In the genomic region with DNA sequence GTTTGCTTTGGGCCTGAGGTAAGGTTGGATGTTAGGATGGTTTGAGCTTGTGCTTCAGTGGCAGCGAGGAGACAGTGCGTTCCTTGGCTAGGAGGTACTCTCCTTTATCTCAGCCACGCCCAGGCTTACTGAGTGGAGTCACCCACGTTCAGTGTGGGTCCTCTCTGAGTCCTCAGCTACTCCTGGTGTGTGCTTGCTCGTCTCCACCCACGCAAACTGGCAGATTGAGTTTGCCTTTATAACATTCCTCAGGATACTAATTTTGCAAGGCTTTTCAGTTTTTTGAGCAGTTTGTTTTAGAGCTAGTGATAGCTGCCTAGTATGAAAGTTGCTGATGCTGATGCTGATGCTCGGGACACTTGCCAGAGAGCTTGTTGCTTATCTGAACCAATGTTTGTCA, we compare ENCODE assay signal across 27 mouse cellular contexts. TPM values are rescaled to one million over a fixed set of nuclear protein-coding genes. Genes with fewer than 3 reads are reported as not detected.
A peak's percentile ranks its signal among the peaks of the same experiment; 100 is the strongest.
DNase-seq lines count a peak whose midpoint lies in the region; ATAC-seq and TF ChIP-seq lines count a peak whose summit lies in the region.
"Had no signal": no experiment of that assay in that cellular context is flagged by ENCODE, and none has a peak within 500 bp of the region (broad histone marks: within the 10 kb centered on the region; RNA-seq: fewer than 3 reads in every experiment).

No protein-coding gene starts in this region.

- no peak for TF ChIP-seq POLR2A in liver, adult 2 months (IDR thresholded peaks at IDR 0.05; ENCODE audit: extremely low read depth, insufficient read depth, low read length)

- no peaks in the 10 kb centered on the region for H3K9me3 ChIP-seq in liver, embryonic 12.5 days (replicated peaks)
- no peaks in the 10 kb centered on the region for H3K9me3 ChIP-seq in kidney, embryonic 16.5 days (ENCODE audit: low read length)
- H3K9me3 ChIP-seq: embryonic facial prominence, embryonic 12.5 days; forebrain, embryonic 13.5 days; heart, embryonic 13.5 days; hindbrain, embryonic 12.5 days; kidney, embryonic 15.5 days; midbrain, embryonic 10.5 days; neural tube, embryonic 13.5 days had no signal

- no peak overlapping the region for H3K27ac ChIP-seq in liver, adult 2 months (replicated peaks; ENCODE audit: insufficient read depth, low read depth, low read length)
- no peak overlapping the region for H3K27ac ChIP-seq in liver, embryonic 12.5 days
- no peak overlapping the region for H3K27ac ChIP-seq in kidney, embryonic 16.5 days (ENCODE audit: low read length)
- H3K27ac ChIP-seq: embryonic facial prominence, embryonic 12.5 days; forebrain, embryonic 13.5 days; heart, adult 2 months; heart, embryonic 13.5 days; hindbrain, embryonic 12.5 days; kidney, embryonic 15.5 days; midbrain, embryonic 10.5 days; neural tube, embryonic 13.5 days had no signal

- H3K9ac ChIP-seq in liver, adult 2 months (ENCODE audit: low read depth, low read length): no peak overlapping the region
- no peak overlapping the region for H3K9ac ChIP-seq in liver, embryonic 12.5 days
- H3K9ac ChIP-seq in kidney, embryonic 16.5 days (replicated peaks; ENCODE audit: low read length): no peak overlapping the region
- H3K9ac ChIP-seq: embryonic facial prominence, embryonic 12.5 days; forebrain, embryonic 13.5 days; heart, embryonic 13.5 days; hindbrain, embryonic 12.5 days; kidney, embryonic 15.5 days; neural tube, embryonic 13.5 days had no signal

- no peaks in the 10 kb centered on the region for H3K27me3 ChIP-seq in liver, adult 2 months (ENCODE audit: control insufficient read depth, insufficient read depth, low read length)
- no peaks in the 10 kb centered on the region for H3K27me3 ChIP-seq in liver, embryonic 12.5 days (replicated peaks)
- no peaks in the 10 kb centered on the region for H3K27me3 ChIP-seq in kidney, embryonic 16.5 days (ENCODE audit: insufficient read depth, low read length)
- H3K27me3 ChIP-seq: embryonic facial prominence, embryonic 12.5 days; forebrain, embryonic 13.5 days; heart, embryonic 13.5 days; hindbrain, embryonic 12.5 days; kidney, embryonic 15.5 days; neural tube, embryonic 13.5 days had no signal

- WGBS in liver, adult 2 months: 63% methylated on average over 7 of the region's 7 CpGs
- WGBS in liver, embryonic 12.5 days (ENCODE audit: insufficient replicate concordance): 63% methylated on average over 7 of the region's 7 CpGs
- WGBS in kidney, embryonic 16.5 days: 89% methylated on average over 7 of the region's 7 CpGs

- H3K36me3 ChIP-seq in liver, adult 2 months (ENCODE audit: control insufficient read depth, insufficient read depth, low read length): no peaks in the 10 kb centered on the region
- H3K36me3 ChIP-seq in liver, embryonic 12.5 days: peaks cover 65% of the 10 kb centered on the region
- H3K36me3 ChIP-seq in kidney, embryonic 16.5 days (ENCODE audit: insufficient read depth, low read length): peaks cover 25% of the 10 kb centered on the region
- H3K36me3 ChIP-seq: neural tube, embryonic 13.5 days had no signal

- no peaks in the 10 kb centered on the region for H3K4me1 ChIP-seq in liver, adult 2 months (ENCODE audit: control insufficient read depth, insufficient read depth, low read length)
- H3K4me1 ChIP-seq in liver, embryonic 12.5 days: peaks cover 21% of the 10 kb centered on the region
- peaks cover 7% of the 10 kb centered on the region for H3K4me1 ChIP-seq in kidney, embryonic 16.5 days (ENCODE audit: insufficient read depth, low read length)

- ATAC-seq in frontal cortex, adult (ENCODE audit: low TSS enrichment): peak; percentile 92
- ATAC-seq in liver, embryonic 12.5 days: no peak
- ATAC-seq in kidney, embryonic 16.5 days (ENCODE audit: low FRiP score, low TSS enrichment): no peak
- ATAC-seq: activated CD4-positive, CD25-positive, alpha-beta regulatory T cell, adult 4 months; forebrain, embryonic 13.5 days; midbrain, embryonic 16.5 days had no signal

- H3K79me2 ChIP-seq in liver, adult 2 months (ENCODE audit: control insufficient read depth, insufficient read depth, low read length): no peaks in the 10 kb centered on the region

- no peak for DNase-seq in frontal cortex, postnatal 10 days (ENCODE audit: low spot score in 2 of 2)
- DNase-seq in liver, adult 2 months (ENCODE audit: extremely low read depth, low read depth, low spot score): peak; percentile 17
- peak; percentile 14 to 42 for DNase-seq in left cerebral cortex, adult 9 months (ENCODE audit: low spot score in 2 of 2)
- peak; percentile 41 to 74 for DNase-seq in right cerebral cortex, postnatal 36 days (ENCODE audit: low spot score in 2 of 2)
- no peak for DNase-seq in thymus, postnatal 0 days (ENCODE audit: low spot score)
- DNase-seq: adrenal gland, adult 8-10 months; cerebellum, adult 18-20 months; gastrocnemius, postnatal 14 days; heart, adult 2 months; heart, postnatal 14 days; kidney, adult 11 months; layer of hippocampus, postnatal 36 days; lung, postnatal 10 days; thymus, postnatal 36 days had no signal

- H3K4me2 ChIP-seq in liver, embryonic 12.5 days: no peak overlapping the region
- H3K4me2 ChIP-seq in kidney, embryonic 16.5 days (replicated peaks; ENCODE audit: low read depth, low read length): no peak overlapping the region
- H3K4me2 ChIP-seq: embryonic facial prominence, embryonic 12.5 days; forebrain, embryonic 13.5 days; heart, embryonic 13.5 days; hindbrain, embryonic 12.5 days; kidney, embryonic 15.5 days; neural tube, embryonic 13.5 days had no signal

- no peak overlapping the region for H3K4me3 ChIP-seq in liver, adult 2 months (ENCODE audit: insufficient read depth, low read depth, low read length)
- H3K4me3 ChIP-seq in liver, embryonic 12.5 days: no peak overlapping the region
- H3K4me3 ChIP-seq in kidney, embryonic 16.5 days (ENCODE audit: low read length): no peak overlapping the region
- H3K4me3 ChIP-seq: embryonic facial prominence, embryonic 12.5 days; forebrain, embryonic 13.5 days; heart, adult 2 months; heart, embryonic 13.5 days; hindbrain, embryonic 12.5 days; kidney, embryonic 15.5 days; midbrain, embryonic 10.5 days; myocyte; neural tube, embryonic 13.5 days had no signal

- TF ChIP-seq CTCF in liver, adult 2 months (IDR thresholded peaks at IDR 0.05; ENCODE audit: low read depth, low read length): no peak

RNA-seq across cellular contexts. Expression of a gene that starts 5.9 kb away (rescaled TPM):
- 0.09 and 0.13 TPM in 2 replicates for total RNA-seq in liver, adult 2 months (2014; rRNA removed)
- polyA plus RNA-seq in liver, adult 2 months (2012; rRNA removed): 0.05 TPM in 1 of 2 replicates, not detected in the other
- polyA plus RNA-seq in liver, embryonic 12.5 days (2016; fragmentation: Nextera tagmentation; extraction: Ambion mirVana): 28.0 TPM in 2 replicates
- 25.9 and 26.8 TPM in 2 replicates for polyA plus RNA-seq in thymus, postnatal 0 days (2015; fragmentation: Nextera tagmentation; extraction: Ambion mirVana)
- 45.2 and 48.5 TPM in 2 replicates for polyA plus RNA-seq in kidney, embryonic 16.5 days (2015; fragmentation: Nextera tagmentation; extraction: Ambion mirVana)

Comparison
In these comparisons a context has a peak if more than half of its experiments do, and no peak if none do; other contexts are left out.
1. RNA of a gene that starts 5.9 kb away (polyA plus RNA-seq): 45.2 to 48.5 TPM in kidney, embryonic 16.5 days, 28.0 TPM in liver, embryonic 12.5 days and 25.9 to 26.8 TPM in thymus, postnatal 0 days; 0.05 TPM in liver, adult 2 months; every median in the first group is over 10 times any median in the second.
2. DNase-seq: peak in liver, adult 2 months (single experiment), left cerebral cortex, adult 9 months (2 of 2) and right cerebral cortex, postnatal 36 days (2 of 2); none in frontal cortex, postnatal 10 days (0 of 2) and thymus, postnatal 0 days (single experiment).